Mouse (Mus musculus) liver, embryonic 14.5 days (tissue): ENCODE results near the gene Ubtd2.

Experiments
- CTCF ChIP-seq: IDR thresholded peaks from 2 replicates; pipeline ENCODE4 v1.5.1; 2016; ENCODE audit warnings: antibody characterized with exemption, low read depth, control low read depth
- EP300 ChIP-seq: IDR thresholded peaks from 2 replicates; pipeline ENCODE4 v1.6.1; 2016; ENCODE audit warnings: antibody characterized with exemption, low read depth

GRCm38 (mm10) chr11:32551579-32552297, 96.6 kb downstream of the Ubtd2 start:
- TF ChIP-seq CTCF (no peak), EP300 (no peak)
